ENCODE assay signal across 13 mouse cellular contexts in genomic region chrX:36980563-36981187, GRCm38 (mm10). TPM values are rescaled to one million over a fixed set of nuclear protein-coding genes. Genes with fewer than 3 reads are reported as not detected.
A peak's percentile ranks its signal among the peaks of the same experiment; 100 is the strongest.
DNase-seq lines count a peak whose midpoint lies in the region; ATAC-seq and TF ChIP-seq lines count a peak whose summit lies in the region.
"Had no signal": no experiment of that assay in that cellular context is flagged by ENCODE, and none has a peak within 500 bp of the region (broad histone marks: within the 10 kb centered on the region; RNA-seq: fewer than 3 reads in every experiment).

No protein-coding gene starts in this region.

- H3K79me2 ChIP-seq in heart, adult 2 months (replicated peaks; ENCODE audit: control insufficient read depth, insufficient read depth, low read length), result no peaks in the 10 kb centered on the region
- no peaks in the 10 kb centered on the region; the same call in 1 of the 2 replicates for H3K79me2 ChIP-seq in MEL (ENCODE audit: control insufficient read depth, insufficient read depth, low read length, poor library complexity)

- TF ChIP-seq CTCF in heart, adult 2 months (IDR thresholded peaks at IDR 0.05), result no peak
- no peak for TF ChIP-seq CTCF in MEL (IDR thresholded peaks at IDR 0.05 in 2 of 3, conservative IDR thresholded peaks at IDR 0.05 in 1 of 3; ENCODE audit: control insufficient read depth in 1 of 3, insufficient read depth in 1 of 3, low read depth in 2 of 3, low read length in 3 of 3, poor library complexity in 1 of 3, severe bottlenecking in 1 of 3)

- no peak for TF ChIP-seq EP300 in heart, adult 2 months (IDR thresholded peaks at IDR 0.05; ENCODE audit: insufficient read depth, low read depth, low read length)
- peak in 1 of 2 experiments; percentile 46; a peak in 2 of 4 replicates for TF ChIP-seq EP300 in MEL (IDR thresholded peaks at IDR 0.05; ENCODE audit: low read depth in 1 of 2, low read length in 2 of 2)

- H3K27ac ChIP-seq in heart, adult 2 months, result peak overlapping the region; percentile 12; the same call in 1 of the 2 replicates
- peak overlapping the region; percentile 31 for H3K27ac ChIP-seq in MEL (ENCODE audit: control insufficient read depth, low read depth, low read length)
- no peak overlapping the region for H3K27ac ChIP-seq in midbrain, embryonic 14.5 days (replicated peaks; ENCODE audit: low read depth, low read length)
- H3K27ac ChIP-seq in forebrain, embryonic 14.5 days (ENCODE audit: low read depth, low read length), result no peak overlapping the region
- H3K27ac ChIP-seq: kidney, postnatal 0 days; limb, embryonic 12.5 days had no signal

- no peaks in the 10 kb centered on the region for H3K36me3 ChIP-seq in heart, adult 2 months (ENCODE audit: control insufficient read depth, insufficient read depth, low read length)
- peaks cover 0 to 26% of the 10 kb centered on the region in 2 experiments; a peak in 2 of 4 replicates for H3K36me3 ChIP-seq in MEL (ENCODE audit: control insufficient read depth in 1 of 2, insufficient read depth in 2 of 2, low read length in 2 of 2)
- H3K36me3 ChIP-seq in midbrain, embryonic 14.5 days (ENCODE audit: control insufficient read depth, insufficient read depth, low read length), result no peaks in the 10 kb centered on the region
- H3K36me3 ChIP-seq in forebrain, embryonic 14.5 days (ENCODE audit: control insufficient read depth, insufficient read depth, low read length), result no peaks in the 10 kb centered on the region
- H3K36me3 ChIP-seq: heart, embryonic 15.5 days; limb, embryonic 12.5 days had no signal

- H3K9ac ChIP-seq in heart, adult 2 months (ENCODE audit: low read depth, low read length), result no peak overlapping the region
- H3K9ac ChIP-seq in MEL (ENCODE audit: control insufficient read depth, low read depth, low read length, poor library complexity, severe bottlenecking), result no peak overlapping the region
- H3K9ac ChIP-seq in midbrain, embryonic 14.5 days (replicated peaks; ENCODE audit: low read length), result no peak overlapping the region
- no peak overlapping the region for H3K9ac ChIP-seq in forebrain, embryonic 14.5 days (ENCODE audit: low read length)
- H3K9ac ChIP-seq: heart, embryonic 15.5 days; limb, embryonic 12.5 days had no signal

- no peak for DNase-seq in heart, adult 2 months
- DNase-seq in heart, postnatal 14 days, result no peak
- DNase-seq in MEL (ENCODE audit: low read depth, low spot score), result peak; percentile 36
- peak; percentile 87 for DNase-seq in naive thymus-derived CD4-positive, alpha-beta T cell, adult 2 months (ENCODE audit: low read depth)
- DNase-seq in thymus, postnatal 14 days, result peak; percentile 82
- no peak for DNase-seq in gastrocnemius, adult 8-10 months (ENCODE audit: low spot score in 2 of 2)
- DNase-seq in midbrain, embryonic 14.5 days, result no peak
- no peak for DNase-seq in forebrain, embryonic 14.5 days (ENCODE audit: low spot score)
- DNase-seq: gastrocnemius, postnatal 25 days had no signal

- no peak for ATAC-seq in midbrain, embryonic 14.5 days (ENCODE audit: low FRiP score, low TSS enrichment)
- no peak for ATAC-seq in forebrain, embryonic 14.5 days

- H3K4me2 ChIP-seq in midbrain, embryonic 14.5 days (ENCODE audit: low read length), result no peak overlapping the region
- H3K4me2 ChIP-seq in forebrain, embryonic 14.5 days (ENCODE audit: low read length), result no peak overlapping the region
- H3K4me2 ChIP-seq: heart, embryonic 15.5 days; limb, embryonic 12.5 days had no signal

- 68% methylated on average over 10 of the region's 10 CpGs for WGBS in heart, adult 2 months
- 89% methylated on average over 10 of the region's 10 CpGs for WGBS in midbrain, embryonic 14.5 days
- WGBS in forebrain, embryonic 14.5 days, result 86% methylated on average over 10 of the region's 10 CpGs

- intact Hi-C loops in heart, adult 2 months (cut with DNase I), result no loop called here
- intact Hi-C loops in heart, postnatal 14 days (cut with DNase I), result no loop called here

- H3K4me3 ChIP-seq in heart, adult 2 months, result no peak overlapping the region
- H3K4me3 ChIP-seq in MEL (ENCODE audit: control insufficient read depth in 1 of 2, insufficient read depth in 1 of 2, low read depth in 2 of 2, low read length in 2 of 2), result 0 out of 4 replicates have a peak overlapping the region, but pooled peaks of 1 of the 2 experiments have one; percentile 26
- no peak overlapping the region for H3K4me3 ChIP-seq in midbrain, embryonic 14.5 days (replicated peaks; ENCODE audit: low read depth, low read length)
- no peak overlapping the region for H3K4me3 ChIP-seq in forebrain, embryonic 14.5 days (ENCODE audit: low read depth, low read length)
- H3K4me3 ChIP-seq: heart, embryonic 15.5 days; limb, embryonic 12.5 days; megakaryocyte, embryonic 14.5 days had no signal

- peaks cover 3% of the 10 kb centered on the region for H3K4me1 ChIP-seq in heart, adult 2 months (ENCODE audit: control insufficient read depth, insufficient read depth, low read length)
- H3K4me1 ChIP-seq in MEL (ENCODE audit: control insufficient read depth in 1 of 2, insufficient read depth in 2 of 2, low read length in 2 of 2), result peaks cover 8 to 29% of the 10 kb centered on the region in 2 experiments
- H3K4me1 ChIP-seq in midbrain, embryonic 14.5 days (ENCODE audit: control insufficient read depth, insufficient read depth, low read length), result peaks cover 8% of the 10 kb centered on the region; the same call in 1 of the 2 replicates
- H3K4me1 ChIP-seq in forebrain, embryonic 14.5 days (ENCODE audit: control insufficient read depth, insufficient read depth, low read length), result peaks cover 2% of the 10 kb centered on the region; the same call in 1 of the 2 replicates

- no peak for TF ChIP-seq RAD21 in MEL (IDR thresholded peaks at IDR 0.05; ENCODE audit: low read depth, low read length)

- H3K27me3 ChIP-seq in heart, adult 2 months (ENCODE audit: control insufficient read depth, insufficient read depth, low read length), result no peaks in the 10 kb centered on the region
- H3K27me3 ChIP-seq in MEL (ENCODE audit: control insufficient read depth in 1 of 2, insufficient read depth in 2 of 2, low read length in 2 of 2), result no peaks in the 10 kb centered on the region
- no peaks in the 10 kb centered on the region for H3K27me3 ChIP-seq in midbrain, embryonic 14.5 days (ENCODE audit: control insufficient read depth, insufficient read depth, low read length)
- H3K27me3 ChIP-seq in forebrain, embryonic 14.5 days (replicated peaks; ENCODE audit: control insufficient read depth, insufficient read depth, low read length), result no peaks in the 10 kb centered on the region
- H3K27me3 ChIP-seq: heart, embryonic 15.5 days; limb, embryonic 12.5 days had no signal

- no peak for TF ChIP-seq POLR2A in heart, adult 2 months (IDR thresholded peaks at IDR 0.05; ENCODE audit: insufficient read depth, low read depth, low read length)
- no peak for TF ChIP-seq POLR2A in MEL (IDR thresholded peaks at IDR 0.05; ENCODE audit: control insufficient read depth in 1 of 2, insufficient read depth in 1 of 2, low read depth in 1 of 2, low read length in 2 of 2, poor library complexity in 1 of 2)

- H3K9me3 ChIP-seq in MEL (replicated peaks; ENCODE audit: insufficient read depth, low read length), result no peaks in the 10 kb centered on the region
- no peaks in the 10 kb centered on the region for H3K9me3 ChIP-seq in midbrain, embryonic 14.5 days (ENCODE audit: control insufficient read depth, low read length)
- H3K9me3 ChIP-seq in forebrain, embryonic 14.5 days (replicated peaks; ENCODE audit: control insufficient read depth, low read length), result no peaks in the 10 kb centered on the region
- H3K9me3 ChIP-seq: heart, embryonic 15.5 days; limb, embryonic 12.5 days; megakaryocyte, embryonic 14.5 days had no signal

TF ChIP-seq in MEL, 35 proteins besides CTCF, POLR2A, EP300 and RAD21:
- TF ChIP-seq TCF12 (IDR thresholded peaks at IDR 0.05; ENCODE audit: low read depth, low read length) (no peak), ELF1 (IDR thresholded peaks at IDR 0.05; ENCODE audit: low read depth, low read length) (no peak), ETS1 (IDR thresholded peaks at IDR 0.05; ENCODE audit: low read depth, low read length) (peak; percentile 32; the same call in 1 of the 2 replicates)

RNA-seq across cellular contexts. Expression of gene Sept6, which starts 10.9 kb away (rescaled TPM):
- 1 to 10 TPM; 5.5 to 6.9 TPM for total RNA-seq in heart, adult 2 months (2021)
- polyA plus RNA-seq in heart, adult 2 months (2012; rRNA removed), result 3.8 and 4.0 TPM in 2 replicates
- total RNA-seq in heart, postnatal 14 days (2021), result 10 to 100 TPM in 1 of 2 experiments, 1 to 10 TPM in 1; 7.8 to 11.4 TPM
- 16.5 and 23.4 TPM in 2 replicates for total RNA-seq in MEL (2012; rRNA removed)
- 10 to 100 TPM in 1 of 2 experiments, not detected in 1; 37.8 TPM for polyA plus RNA-seq in MEL (2012; ENCODE audit: insufficient read depth in 1 of 2, insufficient read length in 2 of 2, low read depth in 1 of 2, low replicate concordance in 2 of 2, missing spikeins in 1 of 2)
- total RNA-seq in gastrocnemius, adult 8-10 months (2022), result 1 to 10 TPM in 2 of 4 experiments, under 1 TPM in 2; 0.53 to 2.0 (median 0.86) TPM
- 62.2 and 76.7 TPM in 2 replicates for polyA plus RNA-seq in midbrain, embryonic 14.5 days (2014; fragmentation: Nextera tagmentation; extraction: Ambion mirVana)
- polyA plus RNA-seq in forebrain, embryonic 14.5 days (2014; fragmentation: Nextera tagmentation; extraction: Ambion mirVana), result 49.3 and 60.5 TPM in 2 replicates

Comparison
In these comparisons a context has a peak if more than half of its experiments do, and no peak if none do; other contexts are left out.
1. DNase-seq: peak in MEL (single experiment), naive thymus-derived CD4-positive, alpha-beta T cell, adult 2 months (single experiment) and thymus, postnatal 14 days (single experiment); none in heart, adult 2 months (0 of 2), heart, postnatal 14 days (0 of 2), gastrocnemius, adult 8-10 months (0 of 2), midbrain, embryonic 14.5 days (single experiment) and forebrain, embryonic 14.5 days (single experiment).
2. H3K27ac ChIP-seq: peak in heart, adult 2 months (single experiment) and MEL (single experiment); none in midbrain, embryonic 14.5 days (single experiment) and forebrain, embryonic 14.5 days (single experiment).